Mouse (Mus musculus): ENCODE data around the gene Gfer.

DNA sequence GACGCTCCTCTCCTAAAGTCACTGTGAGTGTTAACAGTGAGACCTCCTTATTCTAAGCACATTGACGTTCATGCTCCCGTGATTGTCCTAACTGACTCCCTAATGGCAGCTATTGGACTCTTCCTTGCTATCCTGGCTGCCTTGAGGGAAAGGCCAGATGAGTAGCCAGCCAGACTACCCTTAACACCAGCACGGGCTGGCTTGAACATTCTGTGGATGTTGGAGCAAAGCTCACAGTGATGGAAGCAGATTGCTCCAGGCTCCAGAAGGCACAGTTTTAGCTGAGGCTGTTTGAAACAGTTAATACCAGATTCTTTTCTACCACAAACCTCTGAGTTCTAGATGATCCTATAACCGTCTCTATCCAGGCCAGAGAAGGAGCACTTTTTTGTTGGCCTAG lies 47.9 kb upstream of the Gfer start:
- TF ChIP-seq CTCF (IDR thresholded peaks at IDR 0.05; ENCODE audit: control insufficient read depth, insufficient read depth, insufficient replicate concordance, low read depth, low read length) (no peak), POLR2A (IDR thresholded peaks at IDR 0.05; ENCODE audit: control insufficient read depth, low read depth, low read length) (no peak)
